Mouse (Mus musculus) gastrocnemius, postnatal 10 days (tissue): Measurements from ENCODE around the gene Dedd2. TPM values are rescaled to one million over a fixed set of nuclear protein-coding genes. Genes with fewer than 3 reads are reported as not detected.

Source experiments
- DNase-seq: peaks from one replicate; pipeline ENCODE4 v3.0.0; 2021; ENCODE audit warnings: mixed read lengths
- microRNA-seq, 2 experiments: library from miRNA; unstranded; fragments of <30 nt; microRNA quantifications; one replicate each; pipeline ENCODE4 v1.2.0; 2021
- total RNA-seq, 2 experiments: library from RNA; stranded (reverse); gene quantifications; 2 replicates each; pipeline ENCODE4 v1.2.3; 2021

Gene Dedd2
- total RNA-seq, 2 experiments from 2014 or later, result 6.3 to 7.4 TPM

- DNase-seq, result no peak
These were observed 41.4 kb downstream of the Dedd2 start for GRCm38 (mm10) chr7:25178787-25179605.

GRCm38 (mm10) chr7:25178317-25178716 lies 42.1 kb downstream of the Dedd2 start:
- no peak for DNase-seq

- no peak for DNase-seq
These were observed 46.1 kb downstream of the Dedd2 start for GRCm38 (mm10) chr7:25174343-25174742.

GRCm38 (mm10) chr7:25172669-25173068 lies 47.7 kb downstream of the Dedd2 start:
- no peak for DNase-seq

- DNase-seq, result no peak
These were observed 49.8 kb downstream of the Dedd2 start for GRCm38 (mm10) chr7:25170583-25170982.

GRCm38 (mm10) chr7:25166106-25166505 lies 54.3 kb downstream of the Dedd2 start:
- no peak for DNase-seq

- no peak for DNase-seq
These were observed 64.2 kb downstream of the Dedd2 start for GRCm38 (mm10) chr7:25156158-25156648.

- no peak for DNase-seq
These were observed 64.8 kb downstream of the Dedd2 start for GRCm38 (mm10) chr7:25155469-25156157.

GRCm38 (mm10) chr7:25154648-25155047 lies 65.8 kb downstream of the Dedd2 start:
- no peak for DNase-seq

- no peak for DNase-seq
These were observed 66.6 kb downstream of the Dedd2 start for GRCm38 (mm10) chr7:25153841-25154240.

- DNase-seq, result no peak
These were observed 68.4 kb downstream of the Dedd2 start for GRCm38 (mm10) chr7:25151916-25152556.

GRCm38 (mm10) chr7:25151009-25151408 lies 69.4 kb downstream of the Dedd2 start:
- DNase-seq, result no peak

- no peak for DNase-seq
These were observed 70.2 kb downstream of the Dedd2 start for GRCm38 (mm10) chr7:25150151-25150663.

Small RNA genes within 50 kb of the gene (microRNA-seq; reads per million reads assigned to microRNA genes)
- 0 reads per million in 2 experiments for gene Mir7048

Other genes starting within 250 kb of the Dedd2 start
- 100 to 1,000 TPM; 163 to 166 TPM for gene Rabac1, start 247.9 kb downstream of the Dedd2 start, total RNA-seq
- gene Atp1a3, start 214.7 kb downstream of the Dedd2 start, total RNA-seq, result 1 to 10 TPM; 1.9 to 4.0 TPM
- 10 to 100 TPM in 1 of 2 experiments, 1 to 10 TPM in 1; 7.2 to 11.0 TPM for gene Grik5, start 148.3 kb downstream of the Dedd2 start, total RNA-seq
- gene Zfp574, start 148.0 kb downstream of the Dedd2 start, total RNA-seq, result 1 to 10 TPM; 6.9 to 9.0 TPM
- gene Pou2f2, start 40.9 kb downstream of the Dedd2 start, total RNA-seq, result under 1 TPM; 0.16 to 0.77 TPM
- 1 to 10 TPM; 6.2 to 8.5 TPM for gene Zfp526, start 810 bp upstream of the Dedd2 start, total RNA-seq
- gene Gsk3a, start 17.2 kb upstream of the Dedd2 start, total RNA-seq, result 10 to 100 TPM; 51.1 to 60.2 TPM
- gene Erf, start 30.1 kb upstream of the Dedd2 start, total RNA-seq, result 10 to 100 TPM; 14.9 to 18.4 TPM
- 10 to 100 TPM; 65.7 to 73.4 TPM for gene Cic, start 47.1 kb upstream of the Dedd2 start, total RNA-seq
- 10 to 100 TPM in 1 of 2 experiments, 1 to 10 TPM in 1; 7.5 to 12.3 TPM for gene Pafah1b3, start 77.4 kb upstream of the Dedd2 start, total RNA-seq
- gene Prr19, start 80.8 kb upstream of the Dedd2 start, total RNA-seq, result not detected
- gene Tmem145, start 85.5 kb upstream of the Dedd2 start, total RNA-seq, result not detected
- 10 to 100 TPM; 24.0 to 27.2 TPM for gene Megf8, start 96.5 kb upstream of the Dedd2 start, total RNA-seq
- not detected for gene Cnfn, start 149.1 kb upstream of the Dedd2 start, total RNA-seq
- gene Lipe, start 178.1 kb upstream of the Dedd2 start, total RNA-seq, result 10 to 100 TPM; 18.2 to 18.4 TPM
- gene Cxcl17, start 192.3 kb upstream of the Dedd2 start, total RNA-seq, result not detected